Mouse (Mus musculus) retina, postnatal 7 days (tissue): ENCODE measurements at regions not wholly inside any gene's neighbourhood (a gene's known extent, or its start where the extent isn't known, plus 50 kb on each side); places are given as distances from the start of the nearest gene placed in this dataset.

ENCODE experiments used
- DNase-seq: peaks from one replicate; pipeline ENCODE4 v3.0.0-alpha.2; 2012; ENCODE audit warnings: low read depth, low spot score

GRCm38 (mm10) chr3:52555038-52555437, 286.9 kb downstream of the Foxo1 start:
- DNase-seq = no peak

GRCm38 (mm10) chr3:52554490-52554889, 286.4 kb downstream of the Foxo1 start:
- no peak for DNase-seq

GRCm38 (mm10) chr3:52548201-52548893, 280.2 kb downstream of the Foxo1 start:
- no peak for DNase-seq

GRCm38 (mm10) chr3:52546035-52546434, 277.9 kb downstream of the Foxo1 start:
- no peak for DNase-seq

GRCm38 (mm10) chr3:52543006-52543405, 274.9 kb downstream of the Foxo1 start:
- DNase-seq = no peak

- no peak for DNase-seq
Measured at GRCm38 (mm10) chr3:52540862-52541380, 272.8 kb downstream of the Foxo1 start.

GRCm38 (mm10) chr3:52539813-52540378, 271.8 kb downstream of the Foxo1 start:
- DNase-seq = no peak

- no peak for DNase-seq
Measured at GRCm38 (mm10) chr3:52538306-52538705, 270.2 kb downstream of the Foxo1 start.

- no peak for DNase-seq
Measured at GRCm38 (mm10) chr3:52537362-52537911, 269.3 kb downstream of the Foxo1 start.

GRCm38 (mm10) chr3:52535411-52536021, 267.4 kb downstream of the Foxo1 start:
- DNase-seq = peak; percentile 21

GRCm38 (mm10) chr3:52534118-52534517, 266.0 kb downstream of the Foxo1 start:
- no peak for DNase-seq

GRCm38 (mm10) chr3:52531686-52532351, 263.7 kb downstream of the Foxo1 start:
- no peak for DNase-seq

- no peak for DNase-seq
Measured at GRCm38 (mm10) chr3:52530406-52530970, 262.4 kb downstream of the Foxo1 start.

- no peak for DNase-seq
Measured at GRCm38 (mm10) chr3:52529136-52529535, 261.0 kb downstream of the Foxo1 start.

GRCm38 (mm10) chr3:52528521-52528920, 260.4 kb downstream of the Foxo1 start:
- no peak for DNase-seq

GRCm38 (mm10) chr3:52527781-52528180, 259.6 kb downstream of the Foxo1 start:
- no peak for DNase-seq

- no peak for DNase-seq
Measured at GRCm38 (mm10) chr3:52527010-52527754, 259.0 kb downstream of the Foxo1 start.

GRCm38 (mm10) chr3:52522886-52523285, 254.8 kb downstream of the Foxo1 start:
- no peak for DNase-seq

GRCm38 (mm10) chr3:52520609-52520947, 252.4 kb downstream of the Foxo1 start:
- no peak for DNase-seq

- peak; percentile 51 for DNase-seq
Measured at GRCm38 (mm10) chr3:52519910-52520608, 251.9 kb downstream of the Foxo1 start.
